Mouse (Mus musculus) ES-Bruce4 (cell line): ENCODE measurements around the gene Spc24.

Source experiments
- CTCF ChIP-seq: IDR thresholded peaks from one replicate; pipeline ENCODE4 v1.8.1; 2011; ENCODE audit warnings: low read depth, low read length
- EP300 ChIP-seq: IDR thresholded peaks from 2 replicates; pipeline ENCODE4 v1.6.1; 2011; ENCODE audit warnings: low read depth, low read length; ENCODE audit not compliant: insufficient read depth
- POLR2A ChIP-seq: IDR thresholded peaks from one replicate; pipeline ENCODE4 v1.8.1; 2011; ENCODE audit warnings: low read length; ENCODE audit not compliant: insufficient read depth

- no peak for TF ChIP-seq CTCF
- no peak for TF ChIP-seq POLR2A
- TF ChIP-seq EP300: no peak
Measured at GRCm38 (mm10) chr9:21726218-21726975, 33.7 kb downstream of the Spc24 start.
